In genomic region chr10:111520621-111521020, GRCm38 (mm10) we compare ENCODE assay signal across 16 mouse cellular contexts. TPM values are rescaled to one million over a fixed set of nuclear protein-coding genes. Genes with fewer than 3 reads are reported as not detected.
DNase-seq lines count a peak whose midpoint lies in the region; ATAC-seq lines count a peak whose summit lies in the region.
"Had no signal": no experiment of that assay in that cellular context is flagged by ENCODE, and none has a peak within 500 bp of the region (broad histone marks: within the 10 kb centered on the region; RNA-seq: fewer than 3 reads in every experiment).

No protein-coding gene starts in this region.

- no peaks in the 10 kb centered on the region for H3K36me3 ChIP-seq in heart, embryonic 15.5 days
- H3K36me3 ChIP-seq in lung, embryonic 16.5 days (ENCODE audit: control insufficient read depth, insufficient read depth, low read length) = no peaks in the 10 kb centered on the region
- H3K36me3 ChIP-seq in embryonic facial prominence, embryonic 10.5 days (replicated peaks) = no peaks in the 10 kb centered on the region
- H3K36me3 ChIP-seq: liver, embryonic 13.5 days; midbrain, embryonic 15.5 days; stomach, embryonic 15.5 days had no signal

- 76% methylated on average over 3 of the region's 3 CpGs for WGBS in heart, embryonic 15.5 days
- WGBS in lung, embryonic 16.5 days = 57% methylated on average over 3 of the region's 3 CpGs
- WGBS in embryonic facial prominence, embryonic 10.5 days = 55% methylated on average over 3 of the region's 3 CpGs

- no peak for DNase-seq in cerebellum, postnatal 4 days (ENCODE audit: low spot score in 2 of 2)
- no peak for DNase-seq in heart, postnatal 14 days
- DNase-seq in lung, postnatal 25 days (ENCODE audit: low spot score) = no peak
- DNase-seq in adrenal gland, postnatal 36 days = no peak
- no peak for DNase-seq in embryonic facial prominence, embryonic 10.5 days (ENCODE audit: low spot score)
- DNase-seq: gastrocnemius, postnatal 36 days; liver, embryonic 13.5 days; thymus, postnatal 14 days had no signal

- H3K27me3 ChIP-seq in heart, embryonic 15.5 days = no peaks in the 10 kb centered on the region
- no peaks in the 10 kb centered on the region for H3K27me3 ChIP-seq in lung, embryonic 16.5 days (ENCODE audit: control insufficient read depth, insufficient read depth, low read depth, low read length)
- 0 out of 2 replicates have a peak, but pooled peaks cover 9% of the 10 kb centered on the region for H3K27me3 ChIP-seq in embryonic facial prominence, embryonic 10.5 days (replicated peaks; ENCODE audit: low read depth, poor library complexity, severe bottlenecking)
- H3K27me3 ChIP-seq: CH12.LX; stomach, embryonic 15.5 days had no signal

- H3K4me3 ChIP-seq in heart, embryonic 15.5 days = no peak overlapping the region
- no peak overlapping the region for H3K4me3 ChIP-seq in lung, embryonic 16.5 days (ENCODE audit: low read length)
- no peak overlapping the region for H3K4me3 ChIP-seq in embryonic facial prominence, embryonic 10.5 days
- H3K4me3 ChIP-seq: stomach, embryonic 15.5 days had no signal

- intact Hi-C loops in heart, postnatal 14 days (cut with DNase I) = no loop called here

- no peaks in the 10 kb centered on the region for H3K9me3 ChIP-seq in heart, embryonic 15.5 days (replicated peaks)
- no peaks in the 10 kb centered on the region for H3K9me3 ChIP-seq in lung, embryonic 16.5 days (ENCODE audit: control insufficient read depth, low read length)
- no peaks in the 10 kb centered on the region for H3K9me3 ChIP-seq in embryonic facial prominence, embryonic 10.5 days
- H3K9me3 ChIP-seq: liver, embryonic 13.5 days; midbrain, embryonic 15.5 days; stomach, embryonic 15.5 days had no signal

- ATAC-seq in cerebellum, adult (ENCODE audit: insufficient number of reproducible peaks, low FRiP score, low TSS enrichment) = peak; percentile 36; the same call in 1 of the 2 replicates
- ATAC-seq in heart, embryonic 15.5 days (replicated peaks; ENCODE audit: insufficient number of reproducible peaks, insufficient read depth, low FRiP score, low read depth) = no peak
- ATAC-seq in lung, embryonic 16.5 days (ENCODE audit: low read depth) = no peak

- H3K4me2 ChIP-seq in heart, embryonic 15.5 days = peak overlapping the region; percentile 58
- H3K4me2 ChIP-seq in lung, embryonic 16.5 days (ENCODE audit: low read depth, low read length) = no peak overlapping the region

- H3K27ac ChIP-seq in heart, embryonic 15.5 days = no peak overlapping the region
- H3K27ac ChIP-seq in lung, embryonic 16.5 days (ENCODE audit: low read length) = 0 out of 2 replicates have a peak overlapping the region, but pooled peaks have one; percentile 26
- H3K27ac ChIP-seq in embryonic facial prominence, embryonic 10.5 days (replicated peaks) = no peak overlapping the region
- H3K27ac ChIP-seq: kidney, postnatal 0 days; liver, embryonic 13.5 days; macrophage; stomach, embryonic 15.5 days had no signal

- peaks cover 30% of the 10 kb centered on the region for H3K4me1 ChIP-seq in heart, embryonic 15.5 days (replicated peaks)
- H3K4me1 ChIP-seq in lung, embryonic 16.5 days (replicated peaks; ENCODE audit: control insufficient read depth, insufficient read depth, low read length) = peaks cover 33% of the 10 kb centered on the region
- H3K4me1 ChIP-seq in embryonic facial prominence, embryonic 10.5 days = peaks cover 56% of the 10 kb centered on the region

- no peak overlapping the region for H3K9ac ChIP-seq in heart, embryonic 15.5 days
- no peak overlapping the region for H3K9ac ChIP-seq in lung, embryonic 16.5 days (ENCODE audit: low read length)
- H3K9ac ChIP-seq: liver, embryonic 13.5 days; stomach, embryonic 15.5 days had no signal

RNA-seq across cellular contexts. Expression of gene Phlda1, which starts 14.5 kb away (rescaled TPM):
- polyA plus RNA-seq in heart, embryonic 15.5 days (2015; fragmentation: Nextera tagmentation; extraction: Ambion mirVana) = 28.7 and 29.5 TPM in 2 replicates
- 10 to 100 TPM; 20.3 to 22.3 TPM for total RNA-seq in heart, postnatal 14 days (2021)
- polyA plus RNA-seq in lung, embryonic 16.5 days (2015; fragmentation: Nextera tagmentation; extraction: Ambion mirVana) = 116 and 137 TPM in 2 replicates
- 100 to 1,000 TPM; 120 to 126 TPM for total RNA-seq in adrenal gland, postnatal 36 days (2021)
- polyA plus RNA-seq in embryonic facial prominence, embryonic 10.5 days (2016; fragmentation: Nextera tagmentation; extraction: Ambion mirVana) = 34.0 and 38.4 TPM in 2 replicates

RNA-seq across cellular contexts. Expression of gene Nap1l1, which starts 47.6 kb away (rescaled TPM):
- 110 TPM in 2 replicates for polyA plus RNA-seq in heart, embryonic 15.5 days (2015; fragmentation: Nextera tagmentation; extraction: Ambion mirVana)
- total RNA-seq in heart, postnatal 14 days (2021) = 10 to 100 TPM; 59.7 to 65.9 TPM
- 220 and 239 TPM in 2 replicates for polyA plus RNA-seq in lung, embryonic 16.5 days (2015; fragmentation: Nextera tagmentation; extraction: Ambion mirVana)
- total RNA-seq in adrenal gland, postnatal 36 days (2021) = 100 to 1,000 TPM; 140 to 149 TPM
- polyA plus RNA-seq in embryonic facial prominence, embryonic 10.5 days (2016; fragmentation: Nextera tagmentation; extraction: Ambion mirVana) = 367 and 371 TPM in 2 replicates
